Mouse (Mus musculus) c-Kit-positive CD71-negative TER-119-negative erythroid progenitor cells, embryonic 14.5 days (primary cell): ENCODE results near the gene Dvl2.
"Not testable (repeated sequence)": the region's sequence is repeated elsewhere in the genome, so short reads cannot be mapped to it uniquely, and the experiment has no call there.

Experiments
- DNase-seq: peaks from one replicate; pipeline ENCODE4 v3.0.0-alpha.2; 2013; ENCODE audit warnings: low read depth

The Dvl2 gene

DNA sequence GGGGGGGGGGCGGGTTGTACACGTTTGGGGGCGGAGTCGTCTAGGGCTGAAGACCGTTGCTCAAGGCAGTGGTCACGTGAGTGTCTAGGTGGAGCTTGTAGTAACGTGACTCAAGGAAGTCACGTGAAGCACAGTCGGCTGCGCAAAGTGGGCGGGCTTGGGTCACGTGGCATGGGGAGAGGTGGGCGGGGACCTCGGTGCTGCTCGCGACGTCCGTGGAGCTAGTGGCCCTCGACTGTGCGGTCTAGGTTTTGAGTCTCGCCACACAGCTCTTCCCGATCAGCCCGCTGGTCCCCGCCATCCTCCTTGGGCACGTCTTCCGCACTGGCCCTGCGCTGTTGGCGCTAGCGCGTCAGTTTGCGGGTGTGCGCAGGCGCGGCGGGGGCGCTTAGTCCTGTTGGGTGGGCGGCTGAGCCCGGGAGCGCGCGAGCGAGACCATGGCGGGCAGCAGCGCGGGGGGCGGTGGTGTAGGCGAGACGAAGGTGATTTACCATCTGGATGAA, at the start of gene Dvl2:
Gene Dvl2, plus strand, starts transcription at position 200 of the 503 bp plus-strand sequence.
- peak; percentile 87 for DNase-seq

DNA sequence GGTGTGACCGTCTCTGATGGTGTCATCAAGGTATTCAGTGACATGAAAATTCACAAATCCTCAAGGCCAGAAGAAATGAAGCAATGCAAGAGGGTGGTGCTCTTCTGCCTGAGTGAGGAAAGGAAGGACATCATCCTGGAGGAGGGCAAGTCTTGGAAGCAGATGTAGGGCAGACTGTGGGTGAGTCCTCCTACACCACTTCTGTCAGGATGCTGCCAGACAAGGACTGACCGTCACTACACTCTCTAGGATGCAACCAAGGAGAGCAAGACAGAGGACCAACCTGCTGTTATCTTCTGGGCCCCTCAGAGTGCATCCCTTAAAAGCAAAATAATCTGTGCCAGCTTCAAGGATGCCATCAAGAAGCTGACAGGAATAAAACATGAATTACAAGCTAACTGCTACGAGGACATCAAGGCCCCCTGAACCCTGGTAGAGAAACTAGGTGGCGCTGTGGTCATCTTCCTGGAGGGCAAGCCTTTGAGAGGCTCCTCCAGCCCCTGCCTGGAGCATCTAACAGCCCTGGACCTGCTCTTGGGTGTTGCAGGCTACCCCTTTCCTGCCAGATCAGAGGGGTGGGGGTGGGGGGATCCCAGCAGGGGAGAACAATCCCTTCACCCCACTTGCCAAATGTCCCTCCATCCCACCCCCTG, 49.5 kb upstream of the Dvl2 start:
- no peak for DNase-seq

DNA sequence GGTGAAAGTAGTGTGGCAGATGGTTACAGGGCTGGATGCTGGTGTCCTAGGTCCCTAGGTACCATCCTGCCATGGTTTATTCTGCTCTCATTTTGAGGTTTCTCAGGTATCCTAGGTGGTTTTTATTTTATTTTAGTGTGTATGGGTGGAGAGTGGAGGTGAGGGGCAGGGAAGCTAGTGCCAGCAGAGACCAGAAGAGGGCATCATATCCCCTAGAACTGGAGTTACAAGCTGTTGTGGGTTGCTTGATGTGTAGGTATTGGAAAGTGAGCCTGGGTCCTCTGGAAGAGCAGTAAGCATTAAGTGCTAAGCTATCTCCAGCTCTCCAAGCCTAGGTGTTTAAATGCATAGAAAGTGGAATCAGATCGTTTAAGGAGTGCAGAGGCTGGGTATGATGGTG, 48.1 kb upstream of the Dvl2 start:
- no peak for DNase-seq

DNA sequence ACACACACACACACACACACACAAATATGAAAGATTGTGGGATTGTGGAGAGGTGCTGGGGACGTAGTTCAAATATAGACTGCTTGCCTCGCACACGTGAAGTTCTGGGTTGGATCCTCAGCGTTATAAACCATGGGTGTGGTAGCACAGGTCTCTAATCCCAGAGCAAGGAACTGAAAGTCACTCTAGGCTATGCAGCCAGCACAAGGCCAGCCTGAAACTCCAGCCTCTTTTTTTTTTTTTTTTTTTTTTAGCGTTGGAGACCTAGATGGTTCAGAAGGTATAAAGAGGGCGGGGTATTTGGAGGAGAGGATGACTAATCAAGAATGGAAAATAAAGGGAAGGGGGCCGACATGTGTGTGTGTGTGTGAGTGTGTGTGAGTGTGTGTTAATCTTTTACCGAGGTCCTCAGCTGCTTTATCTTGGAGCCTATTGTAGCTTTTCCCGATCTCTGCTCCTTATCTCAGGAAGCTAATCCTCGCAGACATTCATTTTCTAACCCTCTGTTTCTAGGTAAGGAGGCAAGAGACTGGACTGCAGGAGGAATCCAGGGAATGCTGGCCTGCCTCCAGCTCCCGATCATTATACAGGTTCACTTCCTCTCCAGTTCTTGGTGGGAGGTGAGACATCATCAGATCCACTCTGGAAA, 47.0 kb upstream of the Dvl2 start:
- DNase-seq = no peak

DNA sequence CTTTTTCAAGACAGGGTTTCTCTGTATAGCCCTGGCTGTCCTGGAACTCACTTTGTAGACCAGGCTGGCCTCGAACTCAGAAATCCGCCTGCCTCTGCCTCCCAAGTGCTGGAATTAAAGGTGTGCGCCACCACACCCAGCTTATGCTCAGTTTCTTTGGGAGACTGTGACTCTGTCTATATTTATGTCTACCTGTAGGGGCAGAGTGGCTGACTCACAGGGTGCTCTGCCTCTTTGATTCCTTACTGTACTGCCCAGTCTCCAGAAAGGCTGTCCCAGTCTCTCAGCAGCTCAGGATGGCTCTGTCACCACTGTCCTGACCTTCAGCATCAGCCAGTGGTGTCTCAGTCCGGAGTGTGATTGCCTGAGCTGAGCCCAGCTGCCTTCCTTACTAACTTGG, 44.8 kb upstream of the Dvl2 start:
- not testable (repeated sequence) for DNase-seq

DNA sequence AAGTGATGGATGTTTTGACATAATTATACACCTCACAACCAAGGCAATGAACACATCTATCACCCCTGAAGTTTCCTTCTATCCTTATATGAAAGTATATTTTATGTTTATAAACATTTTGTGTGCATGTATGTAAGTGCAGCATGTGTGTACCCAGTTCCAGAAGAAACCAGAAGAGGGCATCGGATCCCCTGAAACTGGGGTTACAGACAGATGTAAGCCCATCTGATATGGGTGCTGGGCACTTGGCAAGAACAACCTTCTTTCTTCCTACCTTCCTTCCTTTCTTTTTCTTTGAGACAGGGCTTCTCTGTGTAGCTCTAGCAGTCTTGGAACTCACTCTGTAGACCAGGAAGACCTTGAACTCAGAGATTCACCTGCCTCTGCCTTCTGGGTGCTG, 44.2 kb upstream of the Dvl2 start:
- no peak for DNase-seq

DNA sequence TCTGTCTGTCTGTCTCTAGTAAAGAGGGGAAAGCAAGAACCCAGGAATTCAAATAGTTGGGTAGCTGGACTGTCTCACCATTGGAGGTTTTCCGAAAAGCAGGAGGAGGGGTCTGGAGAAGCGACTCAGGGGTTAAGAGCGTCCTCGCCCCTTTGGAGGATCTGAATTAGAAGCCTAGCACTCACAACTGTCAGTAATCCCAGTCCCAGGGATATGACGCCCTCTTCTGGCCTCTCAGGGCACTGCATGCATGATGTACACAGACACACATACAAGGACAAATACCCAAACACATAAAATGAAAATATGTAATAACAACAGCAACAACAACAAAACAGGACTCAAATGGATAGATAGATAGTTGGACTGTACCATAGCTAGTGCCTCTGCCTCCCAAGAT, 39.8 kb upstream of the Dvl2 start:
- no peak for DNase-seq

DNA sequence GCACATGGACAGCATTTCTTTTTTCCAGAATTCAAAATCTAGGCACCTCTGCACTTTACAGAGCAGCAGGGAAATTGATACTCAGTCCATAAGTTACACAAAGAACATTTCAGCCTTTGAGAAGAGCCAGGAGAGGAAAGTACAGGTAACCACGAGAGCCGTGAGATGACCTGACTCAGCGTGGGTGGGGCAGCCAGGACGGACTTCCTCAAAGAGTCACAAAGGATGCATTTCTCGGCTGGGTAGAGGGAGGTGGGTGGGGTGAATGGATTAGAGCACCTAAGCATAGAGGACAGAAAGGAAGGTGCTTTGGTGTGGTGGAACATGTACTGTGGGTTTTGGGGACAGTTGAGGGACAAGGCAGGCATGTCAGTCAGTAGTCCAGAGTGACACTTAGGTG, 38.6 kb upstream of the Dvl2 start:
- no peak for DNase-seq

DNA sequence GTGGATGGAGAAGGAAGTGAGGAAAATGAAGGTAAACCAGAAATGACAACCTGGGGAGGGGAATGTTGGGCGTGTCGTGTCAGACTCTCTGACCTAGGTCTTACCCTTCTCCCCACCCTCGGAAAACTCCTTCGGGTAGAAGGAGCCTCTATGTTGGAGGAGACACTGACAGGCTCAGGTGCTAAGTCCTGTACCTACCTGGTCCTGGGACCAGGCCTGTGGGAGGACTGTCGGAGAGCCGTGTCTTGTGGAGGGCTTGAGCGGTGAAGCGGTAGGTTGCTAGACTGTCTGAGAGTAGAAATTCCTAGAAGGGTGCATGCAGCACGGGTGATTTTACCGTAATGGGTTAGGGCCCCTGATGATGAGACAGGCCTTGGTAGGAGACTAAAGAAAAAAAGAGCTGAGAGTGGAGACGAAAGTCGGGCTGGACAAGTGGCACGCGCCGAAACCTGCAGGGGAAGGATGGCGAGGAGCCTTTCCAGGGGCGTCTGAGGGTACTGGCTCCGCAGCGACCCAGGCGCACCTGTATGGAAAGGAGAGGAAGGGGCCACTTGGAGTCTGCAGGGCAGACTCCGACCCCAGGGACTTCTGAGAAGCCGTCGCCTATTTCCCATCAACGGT, 35.6 kb upstream of the Dvl2 start, which contains the start of gene Cldn7:
Gene Cldn7, plus strand, starts transcription at position 130 of the 621 bp plus-strand sequence.
- DNase-seq = no peak

DNA sequence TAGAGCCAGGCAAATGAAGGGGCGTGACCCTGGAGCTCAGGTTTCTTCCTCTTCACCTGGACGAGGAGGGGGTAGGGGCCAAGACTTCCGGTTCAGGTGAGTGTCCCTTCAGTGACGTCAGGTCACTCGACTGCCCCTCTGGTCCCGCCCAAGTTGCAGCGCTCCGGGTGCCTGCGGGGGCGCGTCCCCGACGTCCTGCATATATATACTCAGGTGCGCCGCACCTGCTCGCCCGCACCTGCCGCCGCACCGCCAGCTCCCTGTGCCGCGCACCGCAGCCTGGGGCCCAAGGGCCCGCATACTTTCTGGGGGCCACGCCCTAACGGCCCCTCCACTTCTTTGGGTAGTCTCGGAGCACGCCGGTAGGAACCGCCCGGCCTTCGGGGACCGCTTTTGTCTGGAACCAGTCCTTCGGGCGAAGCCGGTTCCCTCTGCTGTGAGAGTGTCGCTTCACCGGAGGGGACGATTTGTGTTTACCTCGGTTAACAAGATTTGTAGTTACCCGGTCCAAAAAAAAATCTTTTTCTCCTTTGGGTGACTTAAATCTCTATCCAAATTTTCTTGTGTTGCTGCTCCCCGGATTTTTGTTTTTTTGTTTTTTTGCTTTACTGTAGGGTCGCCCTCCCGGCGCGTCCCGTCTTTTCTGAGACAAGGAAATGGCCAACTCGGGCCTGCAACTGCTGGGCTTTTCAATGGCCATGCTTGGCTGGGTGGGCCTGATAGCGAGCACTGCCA, 35.0 kb upstream of the Dvl2 start:
- DNase-seq = no peak

DNA sequence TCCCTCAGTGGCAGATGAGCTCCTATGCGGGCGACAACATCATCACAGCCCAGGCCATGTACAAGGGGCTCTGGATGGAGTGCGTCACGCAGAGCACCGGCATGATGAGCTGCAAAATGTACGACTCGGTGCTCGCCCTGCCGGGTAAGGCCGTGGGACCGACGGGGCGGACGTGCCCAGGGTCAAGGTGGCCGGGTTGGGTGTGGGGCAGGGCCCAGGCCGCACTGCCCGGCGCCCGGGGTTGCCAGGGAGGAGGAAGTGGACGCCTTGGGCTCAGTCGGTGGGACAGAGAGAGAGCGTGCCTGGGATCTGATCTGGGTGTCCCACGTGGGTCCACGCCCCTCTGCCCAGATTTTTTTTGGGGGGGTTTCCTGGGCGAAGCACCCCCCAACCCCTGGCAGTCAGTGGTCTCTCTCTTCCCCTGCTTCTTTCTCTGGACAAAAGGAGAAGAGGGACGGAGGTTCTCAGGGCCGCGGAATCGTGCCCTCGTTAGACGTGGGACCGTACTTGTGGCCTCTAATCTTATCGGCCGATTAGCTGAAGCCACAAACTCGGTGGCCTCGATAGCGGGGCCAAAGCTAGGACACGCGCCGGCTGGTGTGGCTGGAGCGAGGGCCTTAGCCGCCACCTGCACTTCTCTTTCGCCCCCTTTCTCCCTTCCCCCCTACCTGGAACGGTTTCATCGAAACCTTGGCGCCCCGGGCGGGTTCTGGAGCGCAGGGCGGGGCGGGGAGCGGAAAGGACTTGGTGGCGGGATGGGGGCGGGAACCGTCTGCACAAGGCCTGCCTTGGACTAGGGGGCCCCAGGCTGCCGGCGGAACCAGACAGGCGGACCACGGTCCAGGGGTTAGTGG, 34.2 kb upstream of the Dvl2 start:
- no peak for DNase-seq

DNA sequence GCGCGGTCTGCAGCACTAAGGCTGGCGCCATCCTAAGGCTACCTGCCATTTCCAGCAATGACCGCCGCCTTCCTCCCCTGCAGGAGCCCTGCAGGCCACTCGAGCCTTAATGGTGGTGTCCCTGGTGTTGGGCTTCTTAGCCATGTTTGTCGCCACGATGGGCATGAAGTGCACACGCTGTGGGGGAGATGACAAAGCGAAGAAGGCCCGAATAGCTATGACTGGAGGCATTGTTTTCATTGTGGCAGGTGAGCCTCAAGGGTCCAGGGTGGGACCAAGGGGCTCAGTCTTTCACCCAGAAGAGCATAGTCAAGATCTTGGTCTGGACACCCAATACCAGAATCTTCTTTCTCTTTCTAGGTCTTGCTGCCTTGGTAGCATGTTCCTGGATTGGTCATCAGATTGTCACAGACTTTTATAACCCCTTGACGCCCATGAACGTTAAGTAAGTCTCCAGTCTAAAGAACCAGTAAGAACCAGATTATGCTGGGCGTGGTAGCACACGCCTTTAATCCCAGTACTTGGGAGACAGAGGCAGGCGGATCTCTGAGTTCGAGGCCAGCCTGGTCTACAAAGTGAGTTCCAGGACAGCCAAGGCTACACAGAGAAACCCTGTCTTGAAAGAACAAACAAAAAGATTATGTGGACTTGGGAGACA, 33.4 kb upstream of the Dvl2 start:
- no peak for DNase-seq

DNA sequence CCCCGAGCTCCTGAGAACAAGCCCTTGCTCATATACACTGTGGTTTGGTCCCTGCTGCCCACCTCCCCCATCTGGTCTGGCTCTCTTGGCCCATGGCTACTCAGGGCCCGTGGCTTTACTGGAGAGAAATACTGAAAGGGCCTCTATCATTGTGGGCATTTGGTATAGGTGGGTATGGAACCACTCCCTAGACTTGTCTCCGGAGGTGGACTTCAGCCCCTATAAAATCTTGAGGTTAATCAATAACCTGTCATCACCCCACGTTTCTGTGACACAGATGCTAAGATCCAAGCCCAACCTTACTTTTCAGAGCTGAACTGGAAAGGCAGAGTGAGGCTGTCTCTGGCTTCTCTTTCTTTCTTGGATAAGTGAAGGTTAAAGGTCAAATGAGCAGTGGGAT, 31.6 kb upstream of the Dvl2 start:
- DNase-seq = no peak

DNA sequence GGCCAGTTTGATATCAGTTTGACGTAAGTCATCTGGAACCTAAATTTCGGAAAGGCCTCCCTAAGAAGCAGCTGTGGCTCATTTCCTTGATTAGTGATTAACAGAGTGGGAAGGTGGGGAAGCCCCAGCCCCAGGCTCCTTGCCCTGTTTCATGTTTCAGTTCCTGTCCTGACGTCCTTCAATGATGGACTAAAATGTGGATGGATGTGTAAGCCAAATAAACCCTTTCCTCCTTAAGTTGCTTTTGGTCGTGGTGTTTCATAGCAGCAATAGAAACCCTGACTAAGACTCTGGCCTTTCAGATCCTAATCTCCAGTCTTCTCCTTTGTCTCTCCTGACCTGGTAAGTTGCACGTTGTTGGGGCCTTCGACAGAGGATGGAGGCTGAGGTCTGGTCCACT, 30.2 kb upstream of the Dvl2 start:
- no peak for DNase-seq

DNA sequence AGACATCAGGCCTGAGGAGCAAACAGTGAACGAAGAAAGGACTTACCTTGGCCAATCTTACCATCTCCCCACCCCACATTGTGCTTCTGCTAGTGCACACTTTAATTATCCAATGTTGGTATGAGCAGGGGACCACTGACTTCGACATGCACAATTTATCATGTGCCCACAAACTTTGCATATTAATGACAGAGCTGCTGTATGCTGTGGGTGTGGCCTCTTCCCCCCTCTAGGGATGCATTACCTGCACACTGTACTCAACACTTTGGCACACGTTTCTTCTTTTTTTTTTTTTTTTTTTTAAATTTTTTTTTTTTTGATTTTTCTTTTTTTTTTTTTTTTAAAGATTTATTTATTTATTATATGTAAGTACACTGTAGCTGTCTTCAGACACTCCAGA, 29.6 kb upstream of the Dvl2 start:
- DNase-seq = no peak

DNA sequence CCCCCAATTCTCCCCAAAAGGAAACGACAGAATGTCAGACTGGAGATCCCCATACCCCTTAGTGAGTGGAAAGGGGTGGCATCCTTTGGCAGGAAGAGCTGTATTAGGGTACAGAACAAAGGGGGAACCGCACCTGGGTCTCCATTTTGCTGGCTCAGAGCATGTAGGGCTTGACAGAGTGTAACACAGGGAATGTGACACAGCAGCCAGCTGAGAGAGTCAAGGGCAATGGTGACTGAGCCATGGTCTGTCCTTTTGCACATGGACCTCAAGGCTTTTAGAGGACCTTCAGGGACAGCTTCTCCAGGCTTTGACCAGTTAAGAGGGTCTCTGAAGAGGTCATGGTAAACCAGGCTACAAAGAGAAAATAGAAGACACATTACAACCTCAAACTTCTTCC, 25.5 kb upstream of the Dvl2 start:
- no peak for DNase-seq

DNA sequence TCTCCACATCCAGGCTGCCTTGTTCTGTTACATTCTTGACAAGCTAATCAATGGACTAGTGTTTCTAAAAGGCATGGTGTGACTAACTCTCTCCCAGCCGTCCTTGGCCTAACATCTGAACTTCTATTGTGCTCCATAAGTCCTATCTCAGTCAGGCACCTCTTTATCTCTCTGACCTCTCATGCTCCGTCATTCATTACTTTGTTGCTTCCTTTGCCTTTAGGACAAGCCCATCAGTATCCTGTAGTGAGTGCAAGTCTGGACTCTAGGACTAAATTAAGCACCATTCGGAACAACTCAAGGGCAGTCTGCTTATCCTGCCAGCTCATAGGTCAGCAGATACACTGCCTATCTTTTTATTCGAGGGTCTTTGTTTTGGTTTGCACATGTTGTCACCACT, 24.1 kb upstream of the Dvl2 start:
- no peak for DNase-seq

DNA sequence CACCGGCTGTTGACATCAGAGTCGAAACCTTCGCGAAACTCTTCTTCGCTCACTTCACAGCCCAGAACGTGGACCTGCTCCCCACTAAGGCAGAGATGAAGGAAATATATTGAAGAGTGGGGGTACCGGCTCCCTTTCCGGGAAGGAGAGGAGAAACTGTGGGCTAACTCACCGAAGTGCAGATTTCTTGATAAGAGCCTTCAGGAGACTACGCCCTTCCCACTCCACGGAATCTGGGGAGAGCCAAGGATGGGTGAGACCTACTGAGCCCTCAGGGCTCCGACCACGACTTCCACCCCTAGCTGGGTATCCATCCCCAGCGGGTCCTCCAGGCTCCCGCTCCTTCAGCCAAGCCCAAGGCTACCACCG, 20.6 kb upstream of the Dvl2 start:
- no peak for DNase-seq

DNA sequence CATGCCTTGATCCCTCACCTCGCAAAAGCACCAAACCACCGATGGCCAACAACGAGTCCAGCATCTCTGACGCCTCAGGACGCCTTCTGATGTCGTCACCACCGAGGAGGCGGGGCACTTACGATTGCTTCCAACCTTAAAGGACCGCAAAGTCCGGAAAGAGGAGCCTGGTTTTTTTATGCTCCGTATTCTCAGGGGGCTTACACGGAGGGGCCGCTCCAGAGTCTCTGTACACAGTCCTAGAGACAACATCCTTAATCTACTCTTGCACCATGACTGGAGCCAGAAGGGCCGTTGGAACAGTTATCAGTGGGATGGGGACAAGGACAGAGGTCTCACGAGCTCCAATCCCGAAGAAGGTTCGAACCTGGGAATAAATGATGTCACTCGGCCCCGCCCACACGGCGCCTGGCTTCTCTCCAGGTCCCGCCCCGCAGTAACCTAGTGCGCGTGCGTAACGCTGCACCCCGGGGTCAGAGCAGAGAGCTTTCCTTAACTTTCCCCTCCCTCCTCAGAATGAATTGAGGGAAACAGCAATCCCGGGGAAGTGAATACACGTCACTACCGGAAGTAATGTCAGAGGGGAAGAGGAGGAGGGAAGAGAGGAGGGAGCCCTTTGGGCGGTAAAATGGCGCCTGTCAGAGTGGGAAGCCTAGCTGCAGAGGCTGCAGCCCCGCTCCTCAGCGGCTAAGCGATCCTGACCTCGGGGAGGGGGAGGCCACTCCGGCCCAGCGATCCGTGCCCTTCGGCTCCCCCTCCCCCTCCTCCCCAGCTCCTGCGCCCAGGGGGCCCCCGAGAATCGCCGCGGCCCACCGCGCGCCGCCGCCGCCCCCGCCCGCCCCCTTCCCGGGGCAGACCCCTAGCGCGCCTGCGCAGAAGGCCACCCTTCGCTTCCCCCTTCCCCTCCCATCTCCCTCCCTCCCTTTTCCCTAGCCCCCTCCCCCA, 19.9 kb upstream of the Dvl2 start:
- peak; percentile 98 for DNase-seq

DNA sequence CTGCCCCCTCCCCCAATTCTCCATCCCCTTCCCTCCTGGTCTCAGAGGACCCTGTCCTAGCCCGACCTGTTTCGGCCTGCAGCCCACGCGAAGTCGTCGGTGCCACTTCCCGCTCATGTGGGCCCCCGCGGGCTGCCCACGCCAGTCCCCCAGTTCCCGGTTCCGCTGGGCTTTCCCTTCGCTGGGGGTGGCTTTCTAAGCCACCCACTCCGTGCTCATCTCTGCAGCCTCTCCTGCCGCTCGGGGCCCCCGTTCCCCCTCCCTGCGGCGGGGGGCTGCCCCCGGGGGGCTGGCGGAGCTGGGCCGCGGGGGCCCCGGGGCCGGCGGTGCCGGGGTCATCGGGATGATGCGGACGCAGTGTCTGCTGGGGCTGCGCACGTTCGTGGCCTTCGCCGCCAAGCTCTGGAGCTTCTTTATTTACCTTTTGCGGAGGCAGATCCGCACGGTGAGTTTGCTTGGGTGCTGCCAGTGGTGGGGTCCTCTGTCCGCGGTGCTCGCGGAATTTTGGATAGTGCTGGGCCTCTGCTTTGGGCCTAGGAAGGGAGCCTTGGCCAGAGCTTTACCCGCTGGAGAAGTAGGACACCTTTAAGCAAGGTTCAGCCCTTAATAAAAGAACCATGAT, 19.1 kb upstream of the Dvl2 start, which contains the start of gene Ctdnep1:
Gene Ctdnep1, plus strand, starts transcription at position 16 of the 622 bp plus-strand sequence.
- no peak for DNase-seq
